Mouse (Mus musculus): Measurements from ENCODE around the gene Sf3a1.
"Not testable (repeated sequence)": the region's sequence is repeated elsewhere in the genome, so short reads cannot be mapped to it uniquely, and the experiment has no call there.

Sf3a1 gene

DNA sequence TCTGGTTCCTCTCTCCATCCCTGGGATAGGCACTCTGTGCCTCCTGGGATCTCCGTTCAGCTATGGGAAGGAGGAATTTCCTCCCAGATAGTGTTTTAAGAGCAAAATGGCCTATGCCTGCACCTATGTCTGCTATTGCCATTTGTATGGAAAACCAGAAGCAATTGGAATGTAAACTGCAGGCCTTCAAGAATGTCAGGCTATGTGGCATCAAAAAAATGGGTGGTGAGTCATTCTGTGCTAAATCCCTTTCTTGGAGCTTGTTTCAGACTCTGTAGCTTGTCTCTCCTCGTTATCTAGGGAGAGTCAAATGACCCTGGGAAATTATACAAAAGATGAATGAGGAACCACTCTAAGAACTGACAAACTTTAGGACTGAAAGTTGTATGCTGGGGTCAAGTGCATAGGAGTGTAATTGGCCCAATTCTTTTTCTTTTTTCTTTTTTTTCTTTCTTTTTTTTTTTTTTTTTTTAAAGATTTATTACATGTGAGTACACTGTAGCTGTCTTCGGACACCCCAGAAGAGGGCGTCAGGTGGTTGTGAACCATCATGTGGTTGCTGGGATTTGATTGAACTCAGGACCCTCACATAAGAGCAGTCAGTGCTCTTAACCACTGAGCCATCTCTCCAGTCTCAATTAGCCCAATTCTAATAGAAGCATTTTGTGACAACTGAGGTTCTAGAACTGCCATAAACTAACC, 24.3 kb downstream of the Sf3a1 start:
- DNase-seq (ENCODE audit: low read depth, low spot score) = no peak

DNA sequence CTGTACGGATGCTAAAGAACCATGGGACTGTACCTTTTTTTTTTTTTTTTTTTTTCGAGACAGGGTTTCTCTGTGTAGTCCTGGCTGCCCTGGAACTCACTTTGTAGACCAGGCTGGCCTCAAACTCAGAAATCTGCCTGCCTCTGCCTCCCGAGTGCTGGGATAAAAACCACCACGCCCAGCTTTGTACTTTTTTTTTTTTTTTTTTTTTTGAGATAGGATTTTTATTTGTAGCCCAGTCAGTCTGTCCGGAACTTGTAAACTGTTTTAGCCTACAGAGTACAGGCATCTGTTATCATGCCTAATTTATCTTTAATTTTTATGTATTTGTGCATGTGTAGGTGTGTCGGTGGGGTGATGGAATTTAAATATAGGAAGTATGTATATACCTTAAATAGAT, 25.3 kb downstream of the Sf3a1 start:
- DNase-seq (ENCODE audit: low read depth, low spot score) = not testable (repeated sequence)

DNA sequence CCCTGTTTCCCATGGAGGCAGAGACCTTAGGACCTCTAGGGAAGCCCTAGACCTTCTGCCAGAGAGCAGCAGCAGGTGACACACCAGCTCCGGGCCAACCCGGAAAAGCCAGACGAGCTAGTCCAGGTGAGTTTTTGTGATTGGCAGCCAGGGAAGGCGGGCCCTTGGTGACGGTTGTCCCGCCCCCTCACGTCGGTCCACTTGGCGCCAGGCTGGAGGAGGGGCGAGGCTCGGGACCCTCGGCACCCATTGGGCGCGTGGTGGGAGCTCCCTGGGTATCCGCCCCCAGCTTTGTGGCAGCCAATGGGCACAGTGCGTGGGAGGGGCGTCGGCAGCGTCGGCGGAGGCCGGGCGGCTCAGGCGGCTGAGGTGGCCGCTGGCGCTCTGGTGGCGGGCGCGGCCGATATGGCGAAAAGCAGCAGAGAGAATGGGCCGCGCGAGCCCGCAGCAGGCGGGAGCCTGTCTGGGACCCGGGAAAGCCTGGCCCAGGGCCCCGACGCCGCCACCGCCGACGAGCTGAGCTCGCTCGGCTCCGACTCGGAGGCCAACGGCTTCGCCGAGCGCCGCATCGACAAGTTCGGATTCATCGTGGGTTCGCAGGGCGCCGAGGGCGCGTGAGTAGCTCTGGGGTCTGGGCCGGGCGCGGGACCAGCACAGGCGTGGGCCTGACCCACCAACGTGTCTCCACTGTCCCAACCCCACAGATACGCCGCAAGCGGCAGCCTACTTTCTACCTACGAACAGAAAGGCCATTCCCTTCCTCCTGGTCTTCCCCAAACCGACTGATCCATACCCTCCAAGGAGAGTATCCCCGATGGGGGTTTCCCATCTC, 26.6 kb downstream of the Sf3a1 start, which contains the start of gene Tbc1d10a:
Tbc1d10a (plus strand) TSS at position 304 of the 832 bp plus-strand sequence.
- DNase-seq (ENCODE audit: low read depth, low spot score) = peak; percentile 95

DNA sequence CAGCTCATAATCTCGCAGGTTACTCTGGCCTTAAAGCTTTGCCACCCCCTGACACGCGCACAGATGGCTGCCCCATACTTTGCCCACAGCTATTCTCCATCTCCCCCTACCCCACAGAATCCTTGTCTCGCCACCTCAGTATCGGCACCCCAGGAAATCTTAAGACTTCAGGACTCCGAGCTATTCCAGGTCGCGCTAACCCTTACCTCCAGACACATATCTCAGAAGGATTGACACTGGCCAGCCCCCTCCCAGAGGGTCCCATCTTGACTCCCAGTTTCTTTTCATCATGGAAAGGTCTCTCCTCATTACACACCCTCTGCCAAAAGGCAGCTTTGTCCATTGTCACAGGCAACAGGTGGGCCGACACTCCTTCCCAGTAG, 27.2 kb downstream of the Sf3a1 start:
- no peak for DNase-seq (ENCODE audit: low read depth, low spot score)

DNA sequence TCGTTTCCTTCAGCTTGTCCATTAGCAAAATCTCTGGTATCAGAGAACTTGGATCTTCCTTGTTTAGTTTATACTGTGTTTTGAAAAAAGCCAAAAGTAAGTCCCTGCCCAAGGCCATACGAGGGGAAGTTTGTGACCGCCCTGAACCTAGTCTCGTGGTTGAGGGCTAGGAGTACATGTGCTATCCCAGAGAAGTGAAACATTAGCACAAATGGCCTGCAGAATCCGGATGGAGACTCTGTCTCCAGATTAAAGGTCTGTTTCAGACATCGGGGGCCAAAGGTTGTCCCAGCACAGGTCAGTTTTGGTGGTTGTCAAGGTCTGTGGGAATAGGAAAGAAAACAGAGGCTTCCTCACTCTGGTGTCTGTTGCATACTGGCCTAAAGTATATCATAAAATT, 29.0 kb downstream of the Sf3a1 start:
- no peak for DNase-seq (ENCODE audit: low read depth, low spot score)

DNA sequence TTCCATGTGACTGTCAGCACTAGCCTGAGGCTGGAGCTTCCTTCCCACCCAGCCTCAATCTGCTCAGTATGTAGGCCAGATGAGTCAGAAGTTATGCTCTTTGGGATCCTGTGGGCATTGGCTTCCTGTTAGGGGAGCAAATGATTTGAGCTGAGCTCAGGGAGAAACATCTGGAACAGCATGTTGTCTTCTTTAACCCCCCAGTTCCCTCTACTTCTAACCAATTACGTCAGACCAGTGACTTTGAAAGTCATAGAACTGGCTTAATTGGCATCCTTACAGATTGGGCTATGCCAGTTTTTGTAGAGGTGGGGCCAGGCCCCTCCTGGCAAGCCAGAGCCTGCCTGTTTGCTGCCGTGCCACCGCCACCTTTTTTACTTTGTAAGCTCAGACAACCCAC, 30.5 kb downstream of the Sf3a1 start:
- no peak for DNase-seq (ENCODE audit: low read depth, low spot score)

DNA sequence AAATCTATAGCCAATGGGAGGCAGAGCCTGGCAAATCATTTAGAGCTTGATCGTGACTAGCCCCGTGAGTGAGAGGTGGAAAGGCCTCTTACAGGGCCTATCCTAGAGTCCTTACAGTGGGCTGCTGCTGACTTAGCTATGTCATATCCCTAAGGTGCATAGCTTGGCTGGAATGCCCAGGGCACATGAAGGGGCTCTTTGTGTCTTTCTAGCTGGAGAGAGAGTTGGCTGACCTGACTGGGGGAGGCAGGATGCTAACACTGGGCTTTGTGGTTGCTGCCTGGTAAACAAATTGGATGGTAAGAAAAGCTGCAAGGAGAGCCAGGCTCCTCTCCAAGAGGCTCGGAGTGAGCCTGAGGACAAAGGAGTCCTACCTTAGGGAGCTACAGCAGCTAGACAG, 32.6 kb downstream of the Sf3a1 start:
- DNase-seq (ENCODE audit: low read depth, low spot score) = no peak

DNA sequence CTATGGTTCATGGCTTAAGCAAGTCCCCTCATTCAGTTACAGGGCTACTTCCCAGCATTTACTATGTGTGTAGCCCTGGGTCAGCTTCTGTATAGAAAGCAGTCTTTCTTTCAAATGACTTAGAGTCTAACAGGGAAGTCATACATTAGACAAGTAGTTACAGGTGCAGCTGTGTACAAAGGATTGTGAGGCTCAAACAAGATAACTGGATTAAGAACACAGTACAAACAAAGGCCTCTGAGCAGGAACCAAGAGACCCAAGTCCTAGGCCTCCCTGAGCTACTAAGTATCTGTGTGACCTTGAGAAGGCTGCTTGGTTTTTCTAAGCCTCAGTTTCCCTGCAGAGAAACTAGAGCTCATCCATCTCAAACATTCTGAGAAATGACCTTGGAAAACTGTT, 33.3 kb downstream of the Sf3a1 start:
- no peak for DNase-seq (ENCODE audit: low read depth, low spot score)

DNA sequence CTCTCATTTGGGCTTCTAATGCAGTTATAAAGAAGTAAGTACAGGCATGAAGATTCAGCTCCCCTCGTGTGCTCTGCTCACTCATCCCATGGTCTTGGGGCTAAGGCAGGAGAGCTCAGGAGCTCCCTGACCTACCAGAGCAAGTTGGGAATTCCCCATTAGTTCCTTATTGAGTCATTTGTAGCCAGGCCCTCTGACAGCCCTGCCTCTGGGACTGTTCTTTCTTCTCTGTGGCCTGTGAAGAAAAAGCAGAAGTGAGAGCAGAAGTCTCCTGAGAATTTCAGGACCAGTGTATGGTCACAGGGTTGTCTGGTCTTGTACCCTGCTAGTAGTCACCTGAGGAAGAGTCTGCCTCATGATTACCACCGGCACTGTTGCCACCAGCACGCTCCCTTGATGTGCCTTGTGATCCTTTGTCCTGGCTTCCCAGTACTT, 35.5 kb downstream of the Sf3a1 start:
- no peak for DNase-seq (ENCODE audit: low read depth, low spot score)

DNA sequence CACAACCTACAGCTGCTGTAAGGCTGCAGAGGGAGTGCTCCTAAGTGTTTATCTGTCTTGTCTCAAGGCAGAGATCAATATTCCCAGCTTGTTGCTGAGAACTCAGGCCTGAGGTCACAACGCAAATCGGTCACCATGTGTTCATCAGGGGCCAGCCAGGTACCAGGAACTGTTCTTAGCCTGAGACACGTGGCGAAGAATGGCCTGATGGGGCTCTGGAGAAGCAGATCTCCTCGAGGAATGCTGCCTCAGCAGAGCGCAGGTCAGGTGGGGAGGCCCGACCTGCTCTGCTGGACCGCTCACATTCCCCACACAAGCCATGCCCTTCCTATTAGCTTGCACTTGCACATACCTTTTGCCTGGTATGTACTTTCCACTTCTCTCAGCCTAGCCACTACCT, 36.5 kb downstream of the Sf3a1 start:
- no peak for DNase-seq (ENCODE audit: low read depth, low spot score)

DNA sequence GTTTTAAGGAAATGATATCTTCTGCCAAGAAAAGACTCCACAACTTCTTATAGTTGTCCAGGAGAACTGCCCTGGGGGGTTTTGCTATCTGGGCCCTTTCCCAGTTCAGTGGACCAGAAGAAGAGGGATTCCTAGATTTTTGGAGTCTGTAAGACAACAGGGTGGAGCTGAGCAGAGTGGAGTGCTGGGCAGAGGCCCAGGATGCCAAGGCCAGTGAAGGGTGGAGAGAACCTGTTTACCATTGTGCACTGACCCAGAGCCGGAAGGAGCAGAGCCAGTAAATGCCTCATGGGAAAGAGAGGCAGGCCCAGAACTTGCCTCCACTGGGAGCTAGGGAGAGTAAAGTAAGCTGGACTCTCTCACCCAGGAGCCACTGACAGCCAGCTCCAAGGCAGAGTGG, 37.5 kb downstream of the Sf3a1 start:
- DNase-seq (ENCODE audit: low read depth, low spot score) = no peak

DNA sequence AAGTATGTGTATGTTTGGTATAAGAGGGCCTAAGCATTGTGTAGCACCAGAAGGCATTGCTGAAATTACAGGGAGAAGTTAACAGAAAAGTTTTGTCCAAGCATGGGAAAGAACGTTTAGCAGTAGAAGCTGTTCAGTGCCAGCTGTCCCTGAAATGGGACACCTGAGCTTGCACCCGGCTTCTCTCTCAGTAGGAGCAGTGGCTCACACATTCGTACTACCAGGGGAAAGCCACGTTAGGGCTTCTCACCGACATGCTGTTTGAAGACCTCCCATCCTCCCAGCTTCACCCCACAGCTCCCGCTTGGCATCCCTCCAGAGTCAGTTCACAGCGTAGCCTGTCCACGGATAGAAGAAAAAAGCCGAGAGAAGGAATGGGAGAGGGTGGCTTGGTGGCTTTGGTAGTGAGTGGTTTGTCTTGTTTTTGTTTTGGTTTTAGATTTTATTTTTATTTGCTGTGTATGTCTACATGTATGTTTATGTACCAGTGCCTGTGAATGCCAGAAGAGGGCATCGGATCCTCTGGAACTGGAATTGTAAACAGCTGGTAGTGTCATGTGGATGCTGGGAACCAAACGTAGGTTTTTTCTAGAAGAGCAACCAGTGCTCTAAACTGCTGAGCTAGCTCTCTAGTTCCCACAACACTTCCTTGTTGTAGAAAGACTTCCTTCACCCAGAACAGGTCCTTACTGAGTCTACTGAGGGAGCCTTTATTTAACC, 42.0 kb downstream of the Sf3a1 start:
- DNase-seq (ENCODE audit: low read depth, low spot score) = no peak

DNA sequence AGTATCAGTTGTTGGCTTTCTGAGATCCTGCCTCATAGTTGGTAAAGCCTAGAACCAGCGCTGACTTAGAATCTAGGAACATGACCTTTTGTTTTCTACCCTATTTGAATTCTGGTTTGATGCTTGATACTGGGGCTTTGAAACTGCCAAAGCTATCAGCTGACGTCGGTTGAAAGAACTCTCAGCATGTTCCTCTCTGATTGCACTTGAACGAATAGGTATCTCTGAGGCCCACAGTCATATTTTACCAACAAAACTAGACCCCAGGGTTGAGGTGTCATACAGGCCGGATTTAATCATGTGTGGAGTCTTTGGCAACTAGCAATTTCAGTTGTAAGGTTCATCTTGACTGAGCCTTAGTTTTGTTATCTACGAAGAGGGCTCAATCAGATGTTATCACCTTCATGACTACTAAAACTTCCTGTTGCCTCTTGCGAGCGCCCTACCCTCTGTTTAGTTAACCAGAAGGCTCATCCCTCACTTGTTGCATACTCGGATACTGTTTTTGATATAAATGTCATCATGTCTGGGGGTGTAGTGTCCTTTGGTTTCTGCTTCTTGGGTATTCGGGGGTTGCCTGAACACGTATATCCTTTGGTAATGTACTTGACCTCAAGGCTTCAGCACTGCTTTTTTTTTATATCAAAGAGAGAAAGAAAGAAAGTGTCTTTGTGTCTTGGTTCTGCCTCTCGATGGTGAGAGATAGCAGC, 43.0 kb downstream of the Sf3a1 start:
- DNase-seq (ENCODE audit: low read depth, low spot score) = no peak

DNA sequence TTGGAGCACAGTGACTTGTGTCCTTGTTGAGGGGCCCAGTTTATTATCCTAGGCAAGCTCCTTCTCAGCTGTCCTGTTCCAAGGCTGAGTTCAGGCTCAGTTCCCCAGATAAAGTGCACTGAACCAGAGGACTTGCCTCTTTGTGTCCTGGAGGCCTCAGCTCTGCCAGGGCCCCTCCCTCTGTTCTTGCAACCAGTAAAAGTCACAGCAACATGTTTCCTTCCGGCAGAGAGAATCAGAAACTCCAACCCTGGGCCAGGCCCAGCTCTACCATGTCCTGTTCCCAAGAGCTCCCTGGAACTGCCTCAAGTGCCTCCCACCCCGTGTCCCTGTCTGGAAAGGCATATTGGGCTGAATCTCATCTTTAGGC, 43.5 kb downstream of the Sf3a1 start:
- no peak for DNase-seq (ENCODE audit: low read depth, low spot score)

DNA sequence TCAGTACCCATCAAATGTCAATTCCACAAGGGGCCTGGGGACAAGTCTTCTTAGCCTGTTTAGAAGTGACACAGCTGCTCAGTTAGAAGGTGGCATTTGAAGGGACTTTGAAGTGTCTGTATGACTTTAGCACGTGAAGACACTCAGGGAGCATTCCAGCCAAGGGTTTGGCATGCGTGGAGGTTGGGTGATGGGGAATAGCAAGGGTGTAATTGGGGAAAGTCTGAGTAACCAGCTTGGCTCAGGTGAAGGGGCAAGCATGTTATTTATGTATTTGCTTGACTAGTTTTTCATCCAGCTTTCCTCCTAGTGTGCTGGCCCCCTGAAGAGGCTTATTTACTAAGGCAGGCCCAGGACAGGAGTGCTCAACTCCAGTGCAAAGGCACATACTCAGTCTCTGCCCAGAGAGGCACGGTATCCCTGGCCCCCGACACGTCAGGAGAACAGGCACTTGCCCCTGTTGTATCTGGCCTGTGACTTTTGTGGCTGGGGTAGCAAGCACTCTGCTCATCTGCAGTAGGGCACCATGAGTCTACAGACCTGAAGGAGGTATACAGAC, 45.0 kb downstream of the Sf3a1 start:
- no peak for DNase-seq (ENCODE audit: low read depth, low spot score)

DNA sequence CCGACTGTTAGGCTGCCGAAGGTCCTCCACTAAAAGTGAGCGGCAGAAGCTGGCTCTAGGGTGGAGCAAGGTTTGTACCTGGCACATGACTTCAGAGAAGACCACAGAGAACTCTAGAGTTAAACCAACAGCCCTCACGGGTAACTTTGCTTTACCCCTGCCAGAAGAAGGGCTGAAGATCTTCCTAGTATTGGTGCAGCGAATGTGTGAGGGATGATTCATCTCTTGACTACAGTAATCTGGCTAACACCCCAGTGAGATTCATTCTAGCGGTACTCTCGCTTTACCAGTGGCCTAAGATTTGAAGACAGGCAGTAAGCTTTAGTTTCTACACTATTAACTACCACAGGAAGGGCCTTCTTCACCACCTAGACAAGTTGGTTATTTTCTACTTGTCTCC, 45.8 kb downstream of the Sf3a1 start:
- no peak for DNase-seq (ENCODE audit: low read depth, low spot score)

DNA sequence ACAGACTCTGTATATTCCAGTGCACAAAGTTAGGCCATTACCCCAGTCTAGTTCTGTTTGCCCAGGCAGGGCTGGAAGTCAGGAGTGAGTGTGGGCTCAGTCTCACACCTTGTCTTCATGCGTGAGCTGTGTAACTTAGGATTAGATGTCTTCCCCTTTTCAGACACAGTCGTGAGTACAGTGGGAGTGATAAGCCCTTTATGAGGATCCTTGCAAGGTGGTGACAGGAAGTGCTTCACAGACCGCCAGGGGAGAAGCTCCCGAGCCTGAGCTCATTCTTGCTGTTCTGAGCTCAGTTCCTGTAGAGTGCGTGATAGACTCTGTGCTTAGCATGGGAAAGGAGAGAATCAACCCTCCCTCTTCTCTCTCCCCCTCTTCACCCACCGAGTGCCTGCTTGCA, 46.4 kb downstream of the Sf3a1 start:
- no peak for DNase-seq (ENCODE audit: low read depth, low spot score)

DNA sequence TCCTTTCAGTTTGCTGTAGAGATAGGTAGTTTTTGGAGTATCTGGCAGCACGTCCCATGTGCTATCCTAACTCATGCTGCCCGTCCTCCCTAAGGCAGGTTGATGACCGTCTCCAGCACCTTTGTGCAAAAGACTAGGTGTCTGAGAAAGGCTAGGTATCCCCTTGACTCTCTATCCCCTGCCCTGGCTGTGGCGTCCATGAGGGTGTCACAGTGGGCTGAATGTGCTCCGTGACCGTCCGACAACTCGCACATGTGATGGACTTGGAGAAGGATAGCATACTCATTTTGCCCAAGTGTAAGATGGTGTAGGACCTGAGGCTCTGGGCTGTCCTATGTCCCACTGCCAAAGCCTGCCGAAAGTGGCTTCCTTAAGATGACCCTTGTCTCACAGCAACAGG, 47.5 kb downstream of the Sf3a1 start:
- DNase-seq (ENCODE audit: low read depth, low spot score) = no peak

DNA sequence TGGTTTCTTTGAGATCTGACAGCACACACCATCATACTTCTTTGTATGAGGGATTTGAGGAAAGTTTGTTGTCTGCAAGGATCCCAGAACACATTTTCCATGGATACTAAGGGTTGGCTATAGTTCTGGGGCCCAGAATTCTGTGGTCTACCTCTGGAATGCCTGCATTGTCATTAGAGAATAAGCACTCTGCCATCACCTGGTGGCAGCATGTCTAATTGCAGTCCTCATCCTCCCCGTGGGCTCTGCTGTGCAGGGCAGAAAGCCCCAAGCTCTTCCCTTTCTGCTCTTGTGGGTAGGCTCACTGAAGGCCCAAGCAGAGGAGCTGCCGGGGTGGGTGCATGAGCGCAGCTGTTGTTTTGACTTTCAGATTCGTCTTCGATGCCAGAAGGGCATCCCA, 49.4 kb downstream of the Sf3a1 start:
- no peak for DNase-seq (ENCODE audit: low read depth, low spot score)

DNA sequence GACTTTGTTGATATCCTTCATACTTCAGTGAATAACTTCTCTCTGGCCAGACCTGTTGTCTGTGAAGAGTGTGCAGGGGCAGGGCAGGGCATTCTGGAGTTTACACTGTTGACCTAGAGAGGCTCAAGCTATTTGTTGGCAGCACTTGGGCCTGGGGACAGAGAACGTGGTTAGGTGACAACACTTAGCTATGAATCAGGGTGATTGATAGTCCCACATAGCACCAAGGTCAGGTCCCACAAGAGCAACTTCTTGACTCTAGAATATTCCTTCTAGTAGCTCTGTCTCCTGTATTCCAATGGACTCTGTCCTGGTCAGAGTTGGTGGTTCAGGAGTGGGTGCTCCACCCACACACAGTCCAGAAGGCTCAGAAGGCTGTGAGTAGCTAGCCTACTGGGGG, 50.6 kb downstream of the Sf3a1 start:
- no peak for DNase-seq (ENCODE audit: low read depth, low spot score)

DNA sequence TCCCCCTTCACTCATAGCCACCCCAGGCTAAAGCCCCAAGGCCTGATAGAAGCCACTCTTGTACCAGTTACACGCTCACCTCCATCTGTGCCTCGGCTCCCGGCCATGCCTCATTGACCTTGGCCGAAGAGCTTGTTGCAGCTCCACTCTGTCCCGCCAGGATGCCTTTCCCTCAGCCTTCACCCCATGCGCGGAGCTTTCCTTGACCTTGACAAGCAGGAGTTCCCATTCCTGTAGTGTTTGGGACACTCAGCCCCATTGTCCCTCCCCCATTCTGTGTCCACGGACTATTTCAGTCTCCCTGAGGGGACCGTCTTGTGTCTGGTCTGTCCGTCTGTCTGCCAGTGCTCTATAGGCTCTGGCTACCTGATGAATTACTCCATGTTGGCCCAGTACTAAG, 53.0 kb downstream of the Sf3a1 start:
- no peak for DNase-seq (ENCODE audit: low read depth, low spot score)

DNA sequence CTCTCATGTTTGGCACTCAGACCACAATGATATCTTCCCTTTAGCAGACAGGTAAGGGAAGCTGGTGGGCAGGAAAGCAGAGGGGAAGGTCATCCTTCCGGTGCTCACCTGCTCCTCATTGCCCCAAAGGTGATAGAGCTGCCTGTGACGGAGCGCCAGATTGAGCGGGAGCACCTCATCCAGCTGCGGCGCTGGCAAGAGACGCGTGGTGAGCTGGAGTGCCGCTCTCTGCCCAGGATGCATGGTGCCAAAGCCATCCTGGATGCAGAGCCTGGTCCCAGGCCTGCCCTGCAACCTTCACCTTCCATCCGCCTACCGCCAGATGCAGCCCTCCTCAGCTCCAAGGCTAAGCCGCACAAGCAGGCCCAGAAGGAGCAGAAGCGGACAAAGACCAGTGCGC, 54.4 kb downstream of the Sf3a1 start:
- DNase-seq (ENCODE audit: low read depth, low spot score) = no peak
